Mouse (Mus musculus) embryo, embryonic 9.5 days (tissue): ENCODE results near the gene Gnai2.
"Not testable (repeated sequence)": the region's sequence is repeated elsewhere in the genome, so short reads cannot be mapped to it uniquely, and the experiment has no call there.

Experiments used
- DNase-seq: peaks from one replicate; pipeline ENCODE4 v3.0.0-alpha.2; 2017; ENCODE audit errors: extremely low spot score

Gnai2 gene

DNA sequence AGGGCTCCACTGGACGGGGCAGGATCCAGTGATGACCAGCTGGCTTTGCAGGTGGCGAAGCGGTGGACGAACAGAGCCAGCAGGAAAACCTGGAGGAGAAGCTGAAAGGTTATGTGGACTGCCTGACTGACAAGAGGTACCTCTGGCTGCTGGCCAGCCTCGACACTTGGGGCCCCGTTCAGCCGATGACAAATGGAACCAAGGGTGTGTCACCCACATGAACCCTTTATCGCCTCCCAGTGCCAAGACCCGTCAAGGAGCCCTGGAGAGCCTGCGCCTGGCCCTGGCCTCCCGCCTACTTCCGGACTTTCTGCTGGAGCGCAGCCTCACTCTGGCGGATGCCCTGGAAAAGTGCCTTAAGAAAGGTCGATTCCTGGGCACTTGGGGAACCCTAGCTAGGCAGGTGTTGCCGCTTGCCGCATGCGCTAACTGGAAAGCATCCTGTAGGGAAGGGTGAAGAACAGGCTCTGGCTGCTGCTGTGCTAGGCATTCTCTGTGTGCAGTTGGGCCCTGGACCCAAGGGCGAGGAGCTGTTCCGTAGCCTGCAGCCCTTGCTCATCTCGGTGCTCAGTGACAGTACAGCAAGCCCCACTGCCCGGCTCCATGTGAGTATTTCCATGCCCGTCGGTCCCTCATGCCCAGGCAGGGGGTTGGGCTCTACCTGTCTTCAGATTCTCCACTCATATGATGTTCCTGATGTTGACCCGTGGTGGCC is 45.0 kb downstream of the Gnai2 start:
- DNase-seq = no peak

DNA sequence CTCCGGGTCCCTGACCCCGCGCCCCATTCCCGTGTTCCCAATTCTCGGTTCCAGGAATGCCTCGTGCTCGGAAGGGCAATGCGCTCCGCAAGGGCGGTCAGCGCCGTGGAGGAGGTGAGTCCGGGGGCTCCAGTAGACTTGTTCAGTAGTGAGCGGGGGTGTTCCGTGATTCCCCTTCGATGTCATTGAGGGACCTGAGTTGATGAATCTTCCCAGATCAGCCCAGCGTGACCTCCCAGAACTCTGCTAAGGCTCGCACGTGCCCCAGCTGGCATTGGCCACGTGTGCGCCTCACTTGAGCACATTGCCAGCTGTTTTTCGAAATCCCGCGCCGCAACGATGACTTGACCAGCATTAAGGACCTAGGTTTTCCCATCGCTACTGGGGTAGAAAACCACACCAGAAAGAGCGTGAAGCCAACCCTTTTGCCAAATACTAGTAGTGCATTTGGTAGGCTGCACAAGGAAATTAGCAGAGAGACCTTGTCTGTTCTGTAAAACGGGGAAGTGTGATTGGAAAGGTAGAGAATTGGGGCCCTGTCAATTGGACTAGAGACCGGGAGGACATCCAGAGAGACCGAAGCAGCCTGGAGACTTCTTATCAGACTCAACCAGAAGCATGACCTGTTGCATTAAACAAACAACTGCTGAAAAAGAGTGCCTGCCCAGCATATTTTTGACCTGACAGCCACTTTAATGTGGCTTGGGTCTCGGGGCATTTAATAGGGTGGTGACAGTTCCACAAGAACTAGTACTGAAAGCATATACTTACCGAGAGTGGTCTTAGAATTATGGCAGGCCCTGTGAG is 47.1 kb downstream of the Gnai2 start:
- no peak for DNase-seq

DNA sequence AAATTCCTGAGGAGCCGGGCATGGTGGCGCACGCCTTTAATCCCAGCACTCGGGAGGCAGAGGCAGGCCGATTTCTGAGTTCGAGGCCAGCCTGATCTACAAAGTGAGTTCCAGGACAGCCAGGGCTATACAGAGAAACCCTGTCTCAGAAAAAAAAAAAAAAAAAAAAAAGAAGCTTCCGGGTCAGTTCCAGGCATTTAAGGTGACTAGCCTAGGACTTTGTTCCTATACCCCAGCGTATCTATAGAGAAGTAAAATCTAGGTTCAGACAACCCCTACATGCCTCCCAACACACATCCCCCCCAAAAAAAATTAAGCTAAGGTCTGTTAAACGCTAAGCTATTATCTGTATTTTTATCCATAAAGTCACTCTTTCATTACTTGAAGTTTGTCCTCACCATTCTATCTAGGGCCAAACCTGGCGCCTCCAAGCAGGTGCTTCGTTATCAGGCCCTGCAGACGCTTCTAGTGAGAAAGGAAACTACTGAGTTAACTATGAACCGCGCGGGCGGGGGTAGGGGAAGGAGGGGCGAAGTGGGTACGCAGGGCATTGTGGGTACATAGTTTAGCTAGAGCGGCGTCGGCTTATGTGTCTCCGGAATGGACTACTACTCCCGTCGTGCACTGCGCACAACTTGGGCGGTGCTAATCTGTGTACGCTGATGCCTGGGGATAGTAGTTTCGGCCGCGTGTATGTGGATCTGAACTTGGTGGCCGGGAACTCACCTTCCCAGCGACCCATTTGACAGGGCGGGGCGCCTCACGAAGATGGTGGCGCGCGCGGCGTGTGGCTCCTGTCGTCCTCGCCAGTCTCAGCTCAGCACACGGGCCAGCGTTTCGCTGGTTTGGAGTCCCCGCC is 48.0 kb downstream of the Gnai2 start, which contains the start of gene Ifrd2:
TSS of gene Ifrd2 (plus strand) at position 669 of the 859 bp plus-strand sequence.
- DNase-seq = peak; percentile 95

DNA sequence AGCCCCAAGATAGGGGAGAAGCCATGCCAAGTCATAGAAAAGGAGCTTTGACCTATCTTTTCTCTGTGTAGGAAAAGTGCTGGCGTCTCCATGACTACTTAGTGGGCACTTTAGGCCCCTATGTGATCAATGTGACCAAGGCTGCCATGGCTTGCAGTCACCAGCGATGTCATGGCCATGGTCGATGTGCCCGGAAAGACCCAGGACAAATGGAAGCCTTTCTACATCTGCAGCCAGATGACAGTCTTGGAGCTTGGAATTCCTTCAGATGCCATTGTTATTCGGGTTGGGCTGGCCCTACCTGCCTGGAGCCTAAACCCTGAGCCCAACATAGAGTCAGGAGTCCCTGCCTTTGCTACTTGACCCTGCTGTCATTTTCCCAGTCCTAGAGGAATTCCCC is 48.7 kb downstream of the Gnai2 start:
- DNase-seq = no peak

DNA sequence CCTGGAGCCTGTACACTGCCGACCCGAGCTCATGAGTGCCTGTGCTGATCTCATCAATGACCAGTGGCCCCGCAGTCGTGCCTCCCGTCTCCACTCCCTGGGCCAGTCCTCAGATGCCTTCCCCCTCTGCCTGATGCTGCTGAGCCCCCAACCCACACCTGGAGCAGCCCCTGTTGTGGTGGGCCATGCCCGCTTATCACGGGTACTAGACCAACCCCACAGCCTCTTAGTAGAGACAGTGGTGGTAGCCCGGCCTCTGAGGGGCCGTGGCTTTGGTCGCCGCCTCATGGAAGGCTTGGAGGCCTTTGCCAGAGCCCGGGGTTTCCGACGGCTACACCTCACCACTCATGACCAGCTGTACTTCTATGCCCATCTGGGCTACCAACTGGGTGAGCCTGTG is 52.0 kb downstream of the Gnai2 start:
- DNase-seq = no peak

DNA sequence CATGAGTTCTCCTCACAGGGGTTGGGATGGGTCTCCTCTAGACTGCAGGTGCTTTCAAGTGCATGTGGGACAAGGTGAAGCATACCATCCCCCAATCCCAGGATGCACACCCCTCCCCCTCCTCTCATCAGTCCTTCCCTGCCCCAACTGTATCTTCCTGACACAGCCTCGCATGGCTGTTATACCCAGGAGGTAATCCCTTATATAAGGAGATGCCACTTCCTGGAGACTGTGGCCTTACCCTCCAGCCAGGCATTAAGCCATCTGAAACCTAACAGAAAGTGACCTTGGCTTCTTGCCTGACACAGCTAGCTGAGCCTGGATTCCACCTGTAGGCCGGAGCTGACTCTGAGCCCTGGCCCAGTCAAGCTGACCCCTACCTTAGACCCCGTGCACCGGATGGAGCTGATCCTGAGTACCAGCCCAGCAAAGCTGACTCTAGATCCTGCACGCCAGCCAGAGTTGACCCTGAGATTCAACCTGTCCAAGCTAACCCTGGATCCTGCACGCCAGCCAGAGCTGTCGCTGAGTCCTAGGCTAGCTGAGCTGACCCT is 52.6 kb downstream of the Gnai2 start:
- DNase-seq = no peak

DNA sequence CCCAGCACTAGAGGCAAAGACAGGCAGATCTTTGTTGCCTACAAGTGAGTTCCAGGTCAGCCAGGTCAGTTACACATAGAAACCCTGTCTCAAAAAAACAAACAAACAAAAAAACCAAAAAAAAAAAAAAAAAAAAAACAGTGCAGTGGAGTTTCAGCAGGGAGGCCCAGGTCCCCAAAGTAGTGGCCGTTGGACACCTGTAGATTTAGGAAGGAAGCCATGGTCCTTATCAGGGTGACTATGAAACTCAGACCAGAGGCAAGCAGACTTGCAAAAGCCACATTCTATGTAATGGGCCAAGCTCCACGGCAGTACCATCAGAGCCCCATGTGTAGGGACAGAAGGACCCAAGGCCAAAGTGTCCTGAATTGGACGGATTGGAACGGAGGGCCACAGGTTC is 53.6 kb downstream of the Gnai2 start:
- DNase-seq = no peak

DNA sequence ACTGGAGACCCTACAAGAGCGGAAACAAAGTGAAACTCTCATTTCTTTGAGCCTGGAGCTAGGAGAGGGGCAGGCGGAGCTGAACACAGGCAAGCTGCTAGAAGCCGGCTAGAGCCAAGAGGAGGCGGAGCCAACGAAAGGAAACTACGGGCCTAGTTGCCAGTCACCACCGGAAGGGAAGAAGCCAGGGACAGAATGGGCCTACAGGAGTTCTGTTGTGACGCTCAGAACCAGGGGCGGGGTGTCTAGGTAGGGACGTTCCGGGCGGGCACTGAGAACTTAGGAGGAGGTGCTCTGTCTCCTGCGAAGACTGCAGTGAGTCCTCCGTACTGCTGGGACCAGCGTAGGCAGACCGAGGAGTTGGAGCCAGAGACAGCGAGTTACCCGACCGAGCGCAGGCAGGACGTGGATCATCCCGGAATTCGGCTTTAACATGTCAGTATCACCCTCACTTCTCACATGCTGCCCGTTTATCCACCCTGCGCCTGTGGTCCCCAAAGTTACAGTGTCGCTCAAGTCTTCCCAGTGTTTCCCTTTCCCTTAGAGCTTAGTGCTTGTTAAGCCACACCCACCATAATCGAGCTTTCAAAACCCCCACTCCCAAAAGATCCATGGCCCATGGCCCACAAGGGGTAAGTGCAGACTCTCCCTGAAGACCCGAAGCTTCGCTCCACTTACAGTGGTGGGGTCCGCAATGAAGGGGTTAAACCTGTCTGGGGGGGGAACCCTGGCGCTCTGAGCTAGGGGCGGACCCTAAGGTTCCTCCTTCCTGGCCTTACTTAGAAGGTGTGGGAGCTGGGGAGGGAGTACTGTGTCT is 54.5 kb downstream of the Gnai2 start, which contains the start of gene Hyal3:
TSS of gene Hyal3 (plus strand) at position 318 of the 817 bp plus-strand sequence.
- DNase-seq = peak; percentile 82

DNA sequence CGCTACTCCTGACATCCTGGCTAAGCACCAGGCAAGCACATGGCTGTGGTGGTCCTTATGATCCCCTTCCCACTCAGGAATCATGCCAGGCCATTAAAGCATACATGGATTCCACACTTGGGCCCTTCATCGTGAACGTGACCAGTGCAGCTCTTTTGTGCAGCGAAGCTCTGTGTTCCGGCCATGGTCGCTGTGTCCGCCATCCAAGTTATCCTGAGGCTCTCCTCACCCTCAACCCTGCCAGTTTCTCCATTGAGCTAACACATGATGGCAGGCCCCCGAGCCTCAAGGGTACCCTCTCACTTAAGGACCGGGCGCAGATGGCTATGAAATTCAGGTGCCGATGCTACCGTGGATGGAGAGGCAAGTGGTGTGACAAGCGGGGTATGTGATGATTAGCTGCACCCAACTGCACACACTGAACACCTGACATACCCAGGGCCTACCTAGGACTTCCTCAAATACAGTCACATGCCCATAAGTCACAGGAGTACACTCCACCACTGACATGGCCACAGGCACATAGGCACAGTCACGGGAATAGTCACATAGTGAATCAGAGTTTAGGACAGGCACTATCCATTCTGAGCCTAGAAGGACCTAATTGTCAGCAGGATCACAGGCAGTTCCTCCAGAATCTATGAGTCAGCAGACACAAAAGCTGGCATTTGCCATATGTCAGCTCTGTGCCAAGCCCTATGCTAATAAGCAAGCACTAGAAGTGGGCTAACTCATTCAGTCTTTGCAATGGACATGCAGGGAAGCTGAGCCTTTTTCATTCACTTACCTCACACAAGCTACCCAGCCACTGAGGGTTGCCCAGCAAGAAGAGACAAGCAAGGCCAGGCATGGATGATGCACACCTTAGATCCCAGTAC is 55.9 kb downstream of the Gnai2 start:
- no peak for DNase-seq

DNA sequence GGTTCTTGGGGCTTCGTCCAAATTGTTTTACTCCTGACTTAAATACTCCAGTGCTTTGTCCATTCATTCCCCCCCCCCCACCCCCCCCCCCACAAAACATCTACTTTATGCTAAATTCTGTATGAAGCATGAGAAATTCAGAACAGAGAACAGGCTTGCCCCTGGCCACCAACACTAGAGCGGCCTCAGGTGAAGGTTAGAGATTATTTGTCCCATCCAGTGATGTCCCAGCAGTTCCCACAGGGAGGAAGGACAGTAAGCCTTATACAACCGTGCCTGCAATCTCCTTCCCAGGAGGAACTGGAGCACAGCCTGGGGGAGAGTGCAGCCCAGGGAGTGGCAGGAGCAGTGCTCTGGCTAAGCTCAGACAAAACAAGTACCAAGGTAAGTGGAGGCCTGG is 56.6 kb downstream of the Gnai2 start, which contains the start of gene Naa80:
TSS of gene Naa80 (plus strand) at position 301 of the 400 bp plus-strand sequence.
- DNase-seq = no peak

DNA sequence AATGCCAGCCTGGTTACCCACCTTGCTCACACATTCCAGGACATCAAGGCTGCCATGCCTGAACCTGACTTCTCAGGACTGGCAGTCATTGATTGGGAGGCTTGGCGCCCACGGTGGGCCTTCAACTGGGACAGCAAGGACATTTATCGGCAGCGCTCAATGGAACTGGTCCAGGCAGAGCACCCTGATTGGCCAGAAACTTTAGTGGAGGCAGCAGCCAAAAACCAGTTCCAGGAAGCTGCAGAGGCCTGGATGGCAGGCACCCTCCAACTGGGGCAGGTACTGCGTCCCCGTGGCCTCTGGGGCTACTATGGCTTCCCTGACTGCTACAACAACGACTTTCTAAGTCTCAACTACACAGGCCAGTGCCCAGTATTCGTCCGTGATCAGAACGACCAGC is 57.3 kb downstream of the Gnai2 start:
- no peak for DNase-seq

DNA sequence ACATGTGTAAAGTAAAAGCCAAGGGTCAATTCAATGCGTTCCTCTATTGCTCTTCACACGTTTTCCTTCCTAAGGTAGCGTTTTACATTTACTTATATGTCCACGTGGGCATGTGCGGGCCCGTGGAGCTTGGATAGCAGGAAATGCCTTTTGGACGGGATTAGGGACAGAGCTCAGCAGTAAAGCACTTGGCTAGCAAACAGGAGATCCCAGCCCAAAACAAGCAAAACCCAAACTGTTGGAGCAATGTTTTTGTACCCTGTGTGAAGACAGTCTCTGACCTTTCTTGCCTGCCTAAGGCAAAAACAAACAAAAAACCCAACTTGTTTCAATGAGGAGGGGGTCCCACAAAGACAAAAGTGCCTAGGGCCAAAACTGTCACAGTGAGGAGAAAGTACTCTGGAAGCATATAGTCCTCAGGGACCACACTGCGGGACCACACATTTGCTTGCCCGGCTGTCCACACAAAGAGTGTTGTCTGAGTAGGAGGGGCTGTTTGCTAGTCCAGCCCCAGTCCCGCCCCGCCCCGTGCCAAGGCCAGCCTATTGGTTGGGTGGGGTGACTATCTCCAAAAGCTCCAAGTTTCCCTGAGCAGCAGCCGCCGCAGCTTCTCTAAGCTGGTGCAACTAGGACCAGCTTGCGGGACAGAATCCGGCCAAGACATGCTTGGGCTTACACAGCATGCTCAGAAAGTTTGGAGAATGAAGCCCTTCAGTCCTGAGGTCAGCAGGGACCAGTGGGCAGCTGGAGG is 58.6 kb downstream of the Gnai2 start, which contains the start of gene Hyal1:
TSS of gene Hyal1 (plus strand) at position 571 of the 751 bp plus-strand sequence.
- peak; percentile 87 for DNase-seq

DNA sequence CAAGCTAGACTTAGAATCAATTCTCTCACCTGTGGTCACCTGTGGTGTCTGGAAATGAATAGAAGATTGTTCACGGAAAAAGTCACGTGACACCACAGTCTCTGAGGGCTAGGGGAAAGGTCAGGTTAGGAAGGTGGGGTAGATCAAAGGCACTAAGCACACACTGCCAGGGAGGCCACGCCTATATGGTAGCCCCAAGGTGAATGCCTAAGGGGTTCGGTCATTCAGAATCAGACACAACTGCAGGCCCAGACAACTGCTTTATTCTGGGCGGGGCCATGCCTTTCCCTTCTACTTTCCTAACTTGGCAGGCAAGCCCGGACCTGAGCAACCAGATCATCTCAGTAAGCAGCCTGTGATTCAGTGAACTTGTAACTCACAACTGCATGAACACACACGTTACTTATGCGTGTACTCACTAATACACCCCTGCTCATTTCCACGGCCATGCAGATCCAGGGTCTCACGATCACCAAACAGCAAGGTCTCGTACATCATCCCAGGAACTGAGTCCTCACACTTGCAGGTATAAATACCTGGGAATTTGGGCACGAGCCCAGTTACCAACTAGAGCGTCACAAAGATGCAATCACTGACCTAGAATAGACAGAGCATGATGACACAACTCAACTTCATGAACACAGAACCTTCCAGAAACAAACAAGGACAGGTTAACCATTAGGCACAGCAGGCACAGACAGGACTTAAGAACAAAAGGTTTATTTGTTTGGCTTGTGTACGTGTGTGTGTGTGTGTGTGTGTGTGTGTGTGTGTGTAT is 59.4 kb downstream of the Gnai2 start:
- no peak for DNase-seq

DNA sequence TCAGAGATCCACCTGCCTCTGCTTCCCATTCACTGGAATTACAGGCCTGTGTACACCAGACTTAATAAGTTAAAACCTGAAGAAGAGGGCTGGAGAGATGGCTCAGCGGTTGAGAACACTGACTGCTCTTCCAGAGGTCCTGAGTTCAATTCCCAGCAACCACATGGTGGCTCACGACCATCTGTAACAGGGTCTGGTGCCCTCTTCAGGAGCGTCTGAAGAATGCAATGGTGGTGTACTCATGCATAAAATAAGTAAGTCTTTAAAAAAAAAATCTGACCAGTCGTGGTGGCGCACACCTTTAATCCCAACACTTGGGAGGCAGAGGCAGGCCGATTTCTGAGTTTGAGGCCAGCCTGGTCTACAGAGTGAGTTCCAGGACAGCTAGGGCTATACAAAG is 61.4 kb downstream of the Gnai2 start:
- DNase-seq = not testable (repeated sequence)

DNA sequence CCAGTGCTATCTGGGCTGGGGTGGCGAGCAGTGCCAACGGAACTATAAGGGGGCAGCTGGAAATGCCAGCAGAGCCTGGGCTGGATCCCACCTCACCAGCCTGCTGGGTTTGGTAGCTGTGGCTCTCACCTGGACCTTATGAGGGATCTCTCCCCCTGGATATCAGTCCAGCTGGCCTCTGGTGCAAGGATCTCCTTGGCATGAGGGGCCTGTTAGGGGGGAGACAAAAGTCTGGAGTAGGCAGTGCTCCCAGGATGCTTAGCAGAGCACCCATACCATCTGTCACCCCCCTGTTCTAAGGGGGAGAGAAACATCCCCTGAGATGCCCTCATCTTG is 62.9 kb downstream of the Gnai2 start:
- DNase-seq = no peak

DNA sequence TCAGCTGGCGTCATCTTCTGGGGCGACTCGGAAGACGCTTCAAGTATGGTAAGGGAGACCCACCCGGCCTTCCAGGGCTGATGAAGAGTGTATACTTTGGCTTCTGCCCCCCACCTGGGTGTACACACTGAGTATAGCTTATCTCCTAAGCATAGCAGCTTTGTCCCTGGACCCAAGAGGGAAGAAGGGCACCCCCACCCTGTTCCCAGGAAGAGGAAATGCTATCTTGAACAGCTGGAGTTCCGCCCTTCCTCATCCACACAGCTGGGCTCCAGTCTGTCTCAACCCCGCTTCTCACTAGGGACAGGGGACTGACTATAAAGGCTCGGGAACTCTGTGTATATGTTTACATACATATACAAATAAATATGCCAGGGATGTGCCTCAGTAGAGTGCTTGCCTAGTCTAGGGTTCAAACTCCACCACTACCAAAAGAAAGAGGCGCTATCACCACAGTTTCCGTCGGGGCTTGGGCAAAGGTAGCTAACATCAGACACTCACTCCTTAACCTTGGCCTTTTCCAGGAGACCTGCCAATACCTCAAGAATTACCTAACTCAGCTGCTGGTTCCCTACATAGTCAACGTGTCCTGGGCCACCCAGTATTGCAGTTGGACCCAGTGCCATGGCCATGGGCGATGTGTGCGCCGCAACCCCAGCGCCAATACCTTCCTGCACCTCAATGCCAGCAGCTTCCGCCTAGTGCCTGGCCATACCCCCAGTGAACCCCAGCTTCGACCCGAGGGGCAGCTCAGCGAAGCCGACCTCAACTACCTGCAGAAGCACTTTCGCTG is 63.4 kb downstream of the Gnai2 start:
- DNase-seq = no peak

DNA sequence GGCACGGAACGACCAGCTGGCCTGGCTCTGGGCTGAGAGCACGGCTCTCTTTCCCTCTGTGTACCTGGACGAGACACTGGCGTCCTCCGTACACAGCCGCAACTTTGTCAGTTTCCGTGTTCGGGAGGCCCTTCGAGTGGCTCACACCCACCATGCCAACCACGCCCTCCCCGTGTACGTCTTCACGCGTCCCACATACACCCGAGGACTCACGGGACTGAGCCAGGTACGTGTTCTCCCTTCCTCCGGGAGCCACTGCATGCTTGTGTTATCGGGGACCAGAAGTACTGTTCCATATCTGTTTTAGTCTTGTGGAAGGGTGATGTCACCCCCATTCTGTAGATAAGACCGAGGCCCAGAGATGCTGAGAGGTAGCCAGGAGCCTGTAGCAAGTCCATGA is 64.3 kb downstream of the Gnai2 start:
- no peak for DNase-seq

DNA sequence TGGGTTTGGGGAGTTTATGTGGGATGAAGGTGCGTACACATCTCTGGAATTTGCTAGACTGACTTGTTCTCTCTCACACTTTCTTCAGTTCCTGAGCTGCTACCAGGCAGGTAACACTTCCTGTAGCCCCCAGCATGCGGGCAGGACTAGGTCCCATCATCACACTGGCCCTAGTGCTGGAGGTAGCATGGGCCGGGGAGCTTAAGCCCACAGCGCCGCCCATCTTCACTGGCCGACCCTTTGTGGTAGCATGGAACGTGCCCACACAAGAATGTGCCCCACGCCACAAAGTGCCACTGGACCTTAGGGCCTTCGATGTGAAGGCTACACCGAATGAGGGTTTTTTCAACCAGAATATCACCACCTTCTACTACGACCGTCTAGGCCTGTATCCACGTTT is 65.2 kb downstream of the Gnai2 start:
- DNase-seq = no peak
